Mouse (Mus musculus) liver, adult 2 months (tissue): ENCODE measurements around the gene Fbxo30. TPM values are rescaled to one million over a fixed set of nuclear protein-coding genes. Genes with fewer than 3 reads are reported as not detected.
"Not testable (repeated sequence)": the region's sequence is repeated elsewhere in the genome, so short reads cannot be mapped to it uniquely, and the experiment has no call there.

ENCODE experiments used
- DNase-seq: peaks from one replicate; pipeline ENCODE4 v3.0.0-alpha.2; 2011; ENCODE audit warnings: low read depth, low spot score; ENCODE audit errors: extremely low read depth
- H3K27ac ChIP-seq: fragments of 200-500 bp; replicated peaks from 2 replicates; pipeline ENCODE4 v1.5.1; 2012; ENCODE audit warnings: low read depth, mild to moderate bottlenecking, control low read depth, inconsistent platforms, low read length; ENCODE audit not compliant: insufficient read depth
- H3K27me3 ChIP-seq: fragments of 200-500 bp; 2 replicates; pipeline ENCODE4 v1.6.1; 2012; ENCODE audit warnings: mild to moderate bottlenecking, moderate library complexity, low read length, inconsistent platforms; ENCODE audit not compliant: control insufficient read depth, insufficient read depth
- H3K36me3 ChIP-seq: fragments of 200-500 bp; 2 replicates; pipeline ENCODE4 v1.6.1; 2012; ENCODE audit warnings: low read length, inconsistent platforms; ENCODE audit not compliant: control insufficient read depth, insufficient read depth
- H3K4me1 ChIP-seq: fragments of 200-500 bp; 2 replicates; pipeline ENCODE4 v1.6.1; 2011; ENCODE audit warnings: low read length; ENCODE audit not compliant: control insufficient read depth, insufficient read depth
- H3K4me3 ChIP-seq: fragments of 200-500 bp; 2 replicates; pipeline ENCODE4 v1.5.1; 2011; ENCODE audit warnings: low read depth, mild to moderate bottlenecking, control low read depth, low read length, moderate library complexity; ENCODE audit not compliant: insufficient read depth
- H3K79me2 ChIP-seq: fragments of 200-500 bp; 2 replicates; pipeline ENCODE4 v1.6.1; 2012; ENCODE audit warnings: inconsistent platforms, mild to moderate bottlenecking, low read length, moderate library complexity; ENCODE audit not compliant: control insufficient read depth, insufficient read depth
- H3K9ac ChIP-seq: fragments of 200-500 bp; 2 replicates; pipeline ENCODE4 v1.6.1; 2012; ENCODE audit warnings: low read depth, mild to moderate bottlenecking, control low read depth, inconsistent platforms, low read length
- CTCF ChIP-seq: fragments of 200-500 bp; IDR thresholded peaks from 2 replicates; pipeline ENCODE4 v1.5.1; 2011; ENCODE audit warnings: low read depth, low read length, control low read depth
- POLR2A ChIP-seq: fragments of 200-500 bp; IDR thresholded peaks from 2 replicates; pipeline ENCODE4 v1.6.1; 2011; ENCODE audit warnings: low read length, control low read depth; ENCODE audit not compliant: insufficient read depth; ENCODE audit errors: extremely low read depth
- WGBS: fragments of 180-500 bp; shearing (Covaris S2); methylation state at CpG from one replicate; pipeline ENCODE4 v1.1.7; 2018; 5-methylcytosine and 5-hydroxymethylcytosine counted together
- polyA plus RNA-seq: library from polyadenylated mRNA; depleted of rRNA; stranded (reverse); fragments of >200 nt; gene quantifications from 2 replicates; pipeline ENCODE4 v1.2.3, GENCODE M21; 2012
- total RNA-seq: library from RNA; depleted of rRNA; stranded (reverse); fragments of >200 nt; gene quantifications from 2 replicates; pipeline ENCODE4 v1.2.3, GENCODE M21; 2014

Fbxo30 gene
- total and polyA plus RNA-seq, 2 experiments, result 1.5 to 8.1 TPM

GRCm38 (mm10) chr10:11309866-11310265 is 28.7 kb downstream of the Fbxo30 start:
- 100% methylated on average over 1 of the region's 1 CpGs for WGBS
- no peaks in the 10 kb centered on the region for H3K27me3 ChIP-seq
- no peak overlapping the region for H3K4me3 ChIP-seq

DNA sequence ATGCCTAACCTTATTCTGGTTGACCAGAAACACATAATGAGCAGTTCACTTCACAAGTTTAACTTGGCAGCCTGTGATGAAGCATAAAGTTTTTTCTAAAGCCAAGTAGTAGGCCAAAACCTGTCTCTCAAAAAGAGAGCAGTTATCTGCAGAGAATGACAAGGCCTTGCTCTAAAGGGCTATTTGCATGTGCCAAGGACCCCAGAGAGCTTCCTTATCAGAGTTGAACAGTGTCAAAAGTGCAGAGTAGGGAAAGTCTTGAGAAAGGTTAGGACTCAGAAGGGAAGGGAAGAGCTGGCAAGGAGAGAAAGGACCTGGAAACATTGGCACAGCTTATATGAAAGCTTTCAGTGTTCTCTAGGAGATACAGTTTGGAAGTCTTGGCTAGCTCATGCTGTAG is 29.4 kb downstream of the Fbxo30 start:
- no peak for TF ChIP-seq CTCF
- TF ChIP-seq POLR2A, result no peak
- no peak overlapping the region for H3K27ac ChIP-seq
- no peaks in the 10 kb centered on the region for H3K27me3 ChIP-seq
- no peaks in the 10 kb centered on the region for H3K79me2 ChIP-seq
- no peaks in the 10 kb centered on the region for H3K4me1 ChIP-seq
- H3K4me3 ChIP-seq, result no peak overlapping the region
- H3K36me3 ChIP-seq, result no peaks in the 10 kb centered on the region
- DNase-seq, result no peak
- no peak overlapping the region for H3K9ac ChIP-seq

More at GRCm38 (mm10) chr10:11309866-11310265, 28.7 kb downstream of the Fbxo30 start:
- Histone ChIP-seq H3K79me2 (no peaks in the 10 kb centered on the region), H3K9ac (no peak overlapping the region), H3K27ac (no peak overlapping the region), H3K36me3 (no peaks in the 10 kb centered on the region), H3K4me1 (no peaks in the 10 kb centered on the region)
- TF ChIP-seq CTCF, result no peak
- no peak for TF ChIP-seq POLR2A
- no peak for DNase-seq

GRCm38 (mm10) chr10:11317856-11318454 is 36.8 kb downstream of the Fbxo30 start:
- H3K9ac ChIP-seq, H3K27me3 ChIP-seq, H3K4me3 ChIP-seq, H3K4me1 ChIP-seq, DNase-seq, H3K79me2 ChIP-seq, H3K27ac ChIP-seq, H3K36me3 ChIP-seq: not testable (repeated sequence)

- Histone ChIP-seq H3K27ac (no peak overlapping the region), H3K36me3 (no peaks in the 10 kb centered on the region), H3K27me3 (no peaks in the 10 kb centered on the region), H3K4me1 (no peaks in the 10 kb centered on the region), H3K9ac (no peak overlapping the region), H3K4me3 (no peak overlapping the region), H3K79me2 (no peaks in the 10 kb centered on the region)
- WGBS, result 73% methylated on average over 1 of the region's 1 CpGs
- no peak for TF ChIP-seq POLR2A
- TF ChIP-seq CTCF, result no peak
- no peak for DNase-seq
These were observed 38.4 kb downstream of the Fbxo30 start for GRCm38 (mm10) chr10:11319446-11319970.

DNA sequence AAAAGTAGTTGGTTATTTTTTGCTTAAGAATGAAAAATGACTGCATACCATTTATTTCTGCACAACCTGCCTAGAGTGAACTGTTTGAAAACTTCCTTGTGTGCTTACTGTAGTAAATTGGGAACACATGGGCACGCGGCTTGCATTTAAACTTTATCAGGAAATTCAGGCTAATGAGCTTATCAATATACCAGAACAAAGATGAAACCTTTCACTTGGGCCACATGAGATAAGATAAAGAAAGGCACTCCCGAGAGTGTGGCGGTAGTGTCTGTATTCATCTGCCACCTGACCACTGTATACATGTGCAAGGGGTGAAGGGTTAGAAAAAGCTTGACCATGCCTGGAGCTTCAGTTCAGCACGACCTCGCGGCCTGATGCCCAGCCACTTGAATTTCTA is 41.2 kb downstream of the Fbxo30 start:
- no peaks in the 10 kb centered on the region for H3K36me3 ChIP-seq
- no peak overlapping the region for H3K27ac ChIP-seq
- no peaks in the 10 kb centered on the region for H3K4me1 ChIP-seq
- 75% methylated on average over 7 of the region's 7 CpGs for WGBS
- no peak for DNase-seq
- H3K4me3 ChIP-seq, result no peak overlapping the region
- TF ChIP-seq POLR2A (no peak), CTCF (no peak)
- no peaks in the 10 kb centered on the region for H3K79me2 ChIP-seq
- no peak overlapping the region for H3K9ac ChIP-seq
- H3K27me3 ChIP-seq, result no peaks in the 10 kb centered on the region

GRCm38 (mm10) chr10:11323202-11323898 is 42.2 kb downstream of the Fbxo30 start:
- no peak overlapping the region for H3K4me3 ChIP-seq
- H3K36me3 ChIP-seq, result no peaks in the 10 kb centered on the region
- H3K9ac ChIP-seq, result no peak overlapping the region
- no peak for DNase-seq
- H3K79me2 ChIP-seq, result no peaks in the 10 kb centered on the region
- TF ChIP-seq POLR2A (no peak), CTCF (no peak)
- no peak overlapping the region for H3K27ac ChIP-seq
- no peaks in the 10 kb centered on the region for H3K4me1 ChIP-seq
- H3K27me3 ChIP-seq, result no peaks in the 10 kb centered on the region
- WGBS, result 85% methylated on average over 4 of the region's 4 CpGs
